ENCODE assay signal across 18 mouse cellular contexts in the genomic region with DNA sequence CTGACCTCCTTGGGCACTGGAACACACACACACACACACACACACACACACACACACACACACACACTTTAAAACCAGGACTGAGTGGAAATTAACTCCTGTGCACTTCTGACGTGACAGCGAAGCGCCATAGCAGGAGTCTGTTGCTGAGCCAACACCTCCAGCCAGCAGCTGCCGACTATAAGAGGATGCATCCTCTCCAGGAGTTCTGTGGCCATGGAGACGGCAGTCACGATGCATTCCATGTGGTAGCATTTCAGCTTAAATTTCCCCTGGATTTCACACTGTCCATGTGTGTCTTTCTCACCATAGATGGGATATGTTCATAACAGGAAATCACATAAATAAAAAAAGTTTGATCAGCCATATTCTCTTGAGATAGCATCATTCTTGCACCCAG. TPM values are rescaled to one million over a fixed set of nuclear protein-coding genes. Genes with fewer than 3 reads are reported as not detected.
DNase-seq lines count a peak whose midpoint lies in the region; ATAC-seq lines count a peak whose summit lies in the region.
"Had no signal": no experiment of that assay in that cellular context is flagged by ENCODE, and none has a peak within 500 bp of the region (broad histone marks: within the 10 kb centered on the region; RNA-seq: fewer than 3 reads in every experiment).

No protein-coding gene starts in this region.

- peak; percentile 50 for DNase-seq in left cerebral cortex, adult 11 months (ENCODE audit: low spot score)
- no peak for DNase-seq in left cerebral cortex, postnatal 4 days
- DNase-seq in left cerebral cortex, adult 18-20 months (ENCODE audit: low spot score in 2 of 2) = peak; percentile 66 to 81
- peak; percentile 78 for DNase-seq in right cerebral cortex, adult 18-20 months
- no peak for DNase-seq in lung, postnatal 4 days
- DNase-seq: cerebellum, adult 11 months; cerebellum, postnatal 25 days; heart, postnatal 36 days; kidney, adult 2 months; kidney, postnatal 25 days; lung, adult 18-20 months; lung, postnatal 36 days; thymus, postnatal 14 days had no signal

- ATAC-seq in monocyte, adult 5-6 weeks (replicated peaks; ENCODE audit: insufficient number of reproducible peaks, low FRiP score, low TSS enrichment, poor library complexity, severe bottlenecking) = no peak
- ATAC-seq in erythroid progenitor cell, adult 5-6 weeks (replicated peaks; ENCODE audit: low FRiP score, poor library complexity, severe bottlenecking) = no peak
- ATAC-seq: hindbrain, embryonic 16.5 days had no signal

- intact Hi-C loops in left cerebral cortex, postnatal 4 days (cut with DNase I) = no loop called here

RNA-seq across cellular contexts. Expression of gene Hrh1, which starts 30.1 kb away (rescaled TPM):
- 1 to 10 TPM; 4.9 to 5.1 TPM for total RNA-seq in left cerebral cortex, postnatal 4 days (2021)
- total RNA-seq in left cerebral cortex, adult 18-20 months (2021) = 10 to 100 TPM; 25.9 to 32.0 TPM
- total RNA-seq in monocyte, adult 5-6 weeks (2017) = 0.19 to 0.67 TPM in 2 of 3 replicates, not detected in the other
- total RNA-seq in erythroid progenitor cell, adult 5-6 weeks (2015; ENCODE audit: low replicate concordance) = not detected in 2 replicates
- total RNA-seq in erythroid progenitor cell, adult 5-6 weeks (2017; ENCODE audit: low replicate concordance) = not detected in 2 replicates
- total RNA-seq: granulocyte monocyte progenitor cell, adult 5-6 weeks; liver, adult 2 months had no signal

Comparison
In these comparisons a context has a peak if more than half of its experiments do, and no peak if none do; other contexts are left out.
1. DNase-seq: peak in left cerebral cortex, adult 11 months (single experiment), left cerebral cortex, adult 18-20 months (2 of 2) and right cerebral cortex, adult 18-20 months (single experiment); none in left cerebral cortex, postnatal 4 days (single experiment) and lung, postnatal 4 days (0 of 2).
2. RNA of gene Hrh1, which starts 30.1 kb away (total RNA-seq): 25.9 to 32.0 TPM in left cerebral cortex, adult 18-20 months; 4.9 to 5.1 TPM in left cerebral cortex, postnatal 4 days, 0.19 to 0.67 TPM in monocyte, adult 5-6 weeks and not detected in erythroid progenitor cell, adult 5-6 weeks; every median in the first group is over 4 times any median in the second.